Mouse (Mus musculus) forebrain, embryonic 10.5 days (tissue): Measurements from ENCODE around the gene Dcxr. TPM values are rescaled to one million over a fixed set of nuclear protein-coding genes. Genes with fewer than 3 reads are reported as not detected.
A peak's percentile ranks its signal among the peaks of the same experiment; 100 is the strongest.

Experiments used
- DNase-seq: peaks from one replicate; pipeline ENCODE4 v3.0.0-alpha.2; 2017; ENCODE audit warnings: low spot score; ENCODE audit errors: extremely low spot score
- H3K27ac ChIP-seq: fragments of 300-500 bp; sonication (generic); 2 replicates; pipeline ENCODE4 v1.5.1; 2016; ENCODE audit warnings: mild to moderate bottlenecking
- H3K27me3 ChIP-seq: fragments of 300-500 bp; sonication (generic); 2 replicates; pipeline ENCODE4 v1.6.1; 2016; ENCODE audit warnings: mild to moderate bottlenecking; ENCODE audit not compliant: poor library complexity, severe bottlenecking
- H3K36me3 ChIP-seq: fragments of 300-500 bp; sonication (generic); replicated peaks from 2 replicates; pipeline ENCODE4 v1.6.1; 2016; ENCODE audit warnings: mild to moderate bottlenecking, moderate library complexity
- H3K4me1 ChIP-seq: fragments of 300-500 bp; sonication (generic); 2 replicates; pipeline ENCODE4 v1.6.1; 2016
- H3K4me3 ChIP-seq: fragments of 300-500 bp; sonication (generic); 2 replicates; pipeline ENCODE4 v1.5.1; 2016; ENCODE audit warnings: mild to moderate bottlenecking, moderate library complexity
- H3K9me3 ChIP-seq: fragments of 300-500 bp; sonication (generic); 2 replicates; pipeline ENCODE4 v1.6.1; 2016; ENCODE audit warnings: mild to moderate bottlenecking, moderate library complexity
- WGBS: fragments of 180-500 bp; shearing (Covaris S2); methylation state at CpG from one replicate; pipeline ENCODE4 v1.1.7; 2016; 5-methylcytosine and 5-hydroxymethylcytosine counted together
- polyA plus RNA-seq: library from polyadenylated mRNA; unstranded; fragments of >200 nt; fragmentation: Nextera tagmentation; extraction: Ambion mirVana; gene quantifications from 2 replicates; pipeline ENCODE4 v1.2.1, GENCODE M21; 2016

Gene Dcxr
- polyA plus RNA-seq, 1 experiment from 2014 or later = 14.8 TPM

DNA sequence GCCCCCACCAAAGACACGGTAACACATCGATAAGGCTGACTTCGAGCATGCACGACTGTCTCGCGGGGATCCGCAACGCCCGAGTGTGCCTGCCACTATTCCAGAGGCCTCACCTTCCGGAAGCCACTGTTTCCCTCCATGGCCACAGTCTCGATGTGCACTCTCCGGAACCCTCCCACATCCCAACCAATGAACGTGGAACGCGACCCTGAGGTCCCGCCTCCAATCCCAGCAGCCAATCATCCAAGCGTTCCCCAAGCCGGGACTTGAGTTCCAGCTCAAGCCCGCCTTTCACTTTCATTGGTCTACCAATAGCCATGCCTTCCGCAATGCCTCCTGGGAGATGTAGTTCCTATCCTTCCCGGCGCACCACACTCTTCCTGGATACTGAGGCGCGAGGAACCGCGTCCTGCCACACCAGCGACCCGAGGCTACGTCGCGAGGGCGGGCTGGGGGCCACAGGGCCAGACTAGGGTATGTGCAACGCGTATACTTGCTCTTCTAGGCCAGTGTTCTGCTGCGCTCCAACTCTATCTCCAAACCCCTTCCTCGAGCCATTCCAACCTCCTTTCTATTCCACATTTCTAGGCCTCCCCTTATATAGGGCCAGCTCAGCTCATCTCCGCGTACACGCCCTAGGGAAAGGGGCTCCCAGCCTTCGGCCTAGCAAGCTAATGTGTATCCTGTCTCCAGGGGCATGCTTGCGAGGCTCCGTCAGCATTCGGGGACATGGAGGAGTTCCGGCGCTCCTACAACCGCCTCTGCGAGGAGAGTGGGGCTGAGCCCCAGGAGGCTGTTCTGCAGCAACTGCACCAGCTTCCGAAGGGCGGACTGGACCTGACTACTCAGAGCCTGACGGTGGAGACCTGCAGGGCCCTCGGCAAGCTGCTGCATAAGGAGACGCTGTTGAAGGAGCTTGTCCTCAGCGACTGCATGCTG lies 13.2 kb downstream of the Dcxr start, which contains the start of the genes Cenpx and Lrrc45:
Gene Cenpx, minus strand, starts transcription at position 159 of the 939 bp plus-strand sequence.
Gene Lrrc45, plus strand, starts transcription at position 346 of the 939 bp plus-strand sequence.
- peak within 1 kb of the TSS; percentile 84 for H3K27ac ChIP-seq
- peak; percentile 98 for DNase-seq
- H3K9me3 ChIP-seq = no peaks in the 10 kb centered on the region
- 5% methylated on average over 53 of the region's 53 CpGs for WGBS
- peaks cover 46% of the 10 kb centered on the region for H3K4me1 ChIP-seq
- H3K27me3 ChIP-seq = peaks cover 2% of the 10 kb centered on the region; the same call in 1 of the 2 replicates
- H3K4me3 ChIP-seq = peak within 1 kb of the TSS; percentile 66
- H3K36me3 ChIP-seq = peaks cover 65% of the 10 kb centered on the region

DNA sequence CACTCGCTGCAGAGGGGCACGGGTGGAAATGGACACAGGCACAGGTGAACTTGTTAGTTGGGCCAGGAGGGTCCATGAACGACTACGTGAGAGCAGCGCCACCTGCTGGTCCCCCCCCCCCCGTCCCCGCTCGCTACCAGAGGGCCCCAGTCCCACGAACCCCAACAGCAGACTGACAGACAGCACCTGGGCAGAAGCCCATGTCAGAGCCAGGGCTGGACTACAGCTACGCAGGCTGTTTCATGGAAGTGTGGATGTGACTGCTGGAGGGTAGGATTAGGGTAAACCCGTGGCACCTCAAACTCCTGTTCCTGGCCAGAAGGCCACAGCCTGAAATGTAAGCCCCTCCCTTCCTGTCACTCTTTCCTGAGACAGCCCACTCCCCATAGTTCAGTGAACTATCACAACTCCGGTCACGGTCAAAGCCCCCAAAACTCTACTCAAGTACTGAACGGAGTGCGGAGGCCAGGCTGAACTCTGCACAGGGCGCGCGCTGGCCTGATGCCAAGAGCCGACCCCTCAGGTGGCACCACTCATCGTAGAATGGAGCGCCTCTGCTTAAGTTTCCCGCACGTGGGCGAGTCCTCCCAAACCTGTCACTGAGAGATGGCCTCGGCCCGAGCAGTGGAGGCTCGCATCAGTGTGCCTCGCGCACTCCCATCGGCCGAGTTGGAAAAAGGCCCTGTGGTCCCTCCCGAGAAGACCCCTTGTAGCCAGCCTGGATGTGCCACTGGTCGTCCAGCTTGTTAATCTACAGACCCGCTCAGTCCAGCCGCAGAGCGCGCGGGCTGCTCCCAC lies 14.1 kb downstream of the Dcxr start:
- Histone ChIP-seq H3K27ac (peak overlapping the region; percentile 84), H3K27me3 (peaks cover 10% of the 10 kb centered on the region), H3K4me3 (peak overlapping the region; percentile 66), H3K4me1 (peaks cover 55% of the 10 kb centered on the region), H3K9me3 (no peaks in the 10 kb centered on the region), H3K36me3 (peaks cover 61% of the 10 kb centered on the region)
- 1% methylated on average over 38 of the region's 38 CpGs for WGBS
- DNase-seq = peak; percentile 74

DNA sequence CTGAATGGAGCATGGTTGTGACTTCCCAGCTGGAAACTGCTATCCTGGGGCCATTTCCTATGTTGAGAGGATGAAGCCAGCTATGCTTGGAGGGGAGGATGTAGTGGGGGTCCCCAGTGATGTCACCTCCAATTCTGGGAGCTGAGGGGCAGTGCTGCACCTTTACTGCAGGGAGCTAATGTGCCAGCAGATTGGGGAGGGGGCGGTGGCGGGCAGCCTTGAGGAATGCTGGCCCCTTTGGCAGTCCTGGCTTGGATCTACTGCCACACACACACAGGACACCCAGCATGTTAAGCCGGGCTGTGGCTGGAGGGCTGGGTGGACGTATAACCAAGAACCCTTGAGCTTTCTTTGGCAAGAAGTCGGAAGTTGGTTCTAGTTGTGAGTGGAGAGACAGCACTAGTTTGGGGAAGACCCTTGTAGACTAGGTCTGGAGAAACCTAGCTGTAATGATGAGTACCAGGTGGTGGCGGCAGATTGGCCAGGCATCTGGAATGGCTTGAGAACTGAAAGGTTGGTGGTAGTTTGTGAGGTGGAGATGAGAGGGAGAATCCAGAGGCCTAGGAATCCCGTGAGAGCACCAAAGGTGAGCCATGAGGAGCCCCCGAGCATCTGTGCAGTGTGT lies 15.0 kb downstream of the Dcxr start:
- DNase-seq = no peak
- 64% methylated on average over 8 of the region's 8 CpGs for WGBS
- Histone ChIP-seq H3K36me3 (peaks cover 53% of the 10 kb centered on the region), H3K4me1 (peaks cover 64% of the 10 kb centered on the region), H3K9me3 (no peaks in the 10 kb centered on the region), H3K4me3 (peak overlapping the region; percentile 66), H3K27ac (no peak overlapping the region), H3K27me3 (peaks cover 13% of the 10 kb centered on the region)

DNA sequence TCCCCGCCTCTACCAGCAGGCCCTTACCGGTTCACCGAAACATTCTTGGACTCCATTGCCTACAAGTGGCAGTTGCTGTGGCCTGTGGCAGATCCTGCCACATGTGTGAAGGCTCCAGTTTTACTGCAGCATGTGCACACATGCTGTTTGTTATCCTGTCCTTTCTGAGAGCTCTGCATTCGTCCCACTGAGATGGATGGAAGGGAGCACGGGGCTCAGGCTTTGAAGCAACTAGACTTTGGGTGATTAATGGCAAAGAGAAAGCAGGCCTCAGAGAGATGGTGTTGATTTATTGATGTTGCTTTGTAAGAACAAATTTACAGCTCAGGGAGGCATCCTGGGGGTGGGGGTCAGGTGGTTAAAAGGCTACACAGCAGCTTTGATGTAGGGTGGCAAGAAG lies 16.4 kb downstream of the Dcxr start:
- H3K4me1 ChIP-seq = peaks cover 76% of the 10 kb centered on the region
- no peak overlapping the region for H3K4me3 ChIP-seq
- H3K27me3 ChIP-seq = peaks cover 23% of the 10 kb centered on the region
- no peak for DNase-seq
- no peak overlapping the region for H3K27ac ChIP-seq
- WGBS = 89% methylated on average over 5 of the region's 5 CpGs
- H3K9me3 ChIP-seq = no peaks in the 10 kb centered on the region
- peaks cover 40% of the 10 kb centered on the region for H3K36me3 ChIP-seq

DNA sequence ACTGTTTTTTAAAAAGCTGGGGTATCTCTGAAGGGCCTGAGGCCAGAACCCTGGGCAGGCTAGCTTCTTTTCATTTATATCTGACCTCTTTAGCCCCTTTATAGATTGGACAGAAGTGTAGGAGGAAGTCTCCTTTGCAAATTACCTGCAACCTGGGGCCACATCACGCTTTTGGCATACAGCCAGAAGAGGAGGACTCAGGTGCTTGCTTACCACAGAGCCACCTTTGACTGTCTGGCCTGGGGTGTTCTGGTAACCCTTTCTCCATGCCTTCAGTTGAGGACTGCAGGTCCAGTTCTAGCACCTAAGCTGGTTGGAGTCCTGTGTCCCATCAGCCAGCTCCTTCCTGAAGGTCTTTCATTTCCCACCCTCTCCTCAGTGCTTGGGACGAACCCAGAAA lies 17.5 kb downstream of the Dcxr start:
- DNase-seq = no peak
- Histone ChIP-seq H3K9me3 (no peaks in the 10 kb centered on the region), H3K4me3 (no peak overlapping the region), H3K36me3 (peaks cover 36% of the 10 kb centered on the region), H3K27ac (no peak overlapping the region), H3K4me1 (peaks cover 76% of the 10 kb centered on the region), H3K27me3 (peaks cover 32% of the 10 kb centered on the region)
- WGBS = 88% methylated on average over 2 of the region's 2 CpGs

DNA sequence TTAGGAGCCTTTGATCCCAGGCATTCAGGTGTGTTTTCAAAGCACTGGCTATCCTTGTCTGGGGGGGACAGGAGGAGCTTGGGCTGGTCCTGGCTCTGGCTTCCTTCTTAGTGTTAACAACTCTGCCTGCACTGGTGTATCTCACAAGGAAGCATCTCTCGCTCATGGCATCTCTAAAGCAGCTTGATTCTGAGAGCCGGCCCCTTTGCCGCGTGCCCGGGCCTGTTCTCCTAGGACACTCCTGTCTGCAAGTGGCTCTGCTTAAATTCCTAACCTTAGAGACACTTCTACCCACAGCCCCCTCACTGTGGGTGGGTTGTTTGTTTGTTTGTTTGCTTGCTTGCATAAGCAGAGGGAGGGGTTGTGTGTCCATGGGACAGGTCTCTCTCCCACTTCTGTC lies 19.1 kb downstream of the Dcxr start:
- DNase-seq = no peak
- peak overlapping the region; percentile 86 for H3K27ac ChIP-seq
- peak overlapping the region; percentile 36 for H3K4me3 ChIP-seq
- WGBS = 38% methylated on average over 5 of the region's 5 CpGs
- H3K36me3 ChIP-seq = peaks cover 50% of the 10 kb centered on the region
- H3K27me3 ChIP-seq = peaks cover 32% of the 10 kb centered on the region
- H3K9me3 ChIP-seq = no peaks in the 10 kb centered on the region
- peaks cover 78% of the 10 kb centered on the region for H3K4me1 ChIP-seq

DNA sequence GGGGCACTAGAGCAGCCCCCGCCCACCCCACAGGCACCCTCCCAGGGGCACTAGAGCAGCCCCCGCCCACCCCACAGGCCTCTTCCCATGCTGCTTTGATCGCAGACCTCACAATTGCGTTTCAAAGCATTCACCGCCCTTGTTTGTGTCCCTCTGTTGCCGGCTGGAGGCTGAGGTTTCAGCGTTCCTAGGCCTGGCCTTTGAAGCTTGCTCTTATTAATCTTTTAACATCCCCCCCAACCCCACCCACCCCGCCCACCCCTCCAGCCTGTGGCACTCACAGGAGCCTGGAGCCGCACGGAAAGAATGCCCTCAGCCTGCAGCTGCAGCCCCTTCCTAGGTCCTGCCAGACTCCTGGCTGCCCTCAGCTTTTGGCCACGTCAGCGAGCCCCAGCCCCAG lies 19.9 kb downstream of the Dcxr start:
- H3K9me3 ChIP-seq = no peaks in the 10 kb centered on the region
- peak; percentile 43 for DNase-seq
- H3K27ac ChIP-seq = peak overlapping the region; percentile 86
- peaks cover 70% of the 10 kb centered on the region for H3K4me1 ChIP-seq
- H3K4me3 ChIP-seq = peak overlapping the region; percentile 36
- 3% methylated on average over 12 of the region's 12 CpGs for WGBS
- peaks cover 56% of the 10 kb centered on the region for H3K36me3 ChIP-seq
- H3K27me3 ChIP-seq = peaks cover 32% of the 10 kb centered on the region

DNA sequence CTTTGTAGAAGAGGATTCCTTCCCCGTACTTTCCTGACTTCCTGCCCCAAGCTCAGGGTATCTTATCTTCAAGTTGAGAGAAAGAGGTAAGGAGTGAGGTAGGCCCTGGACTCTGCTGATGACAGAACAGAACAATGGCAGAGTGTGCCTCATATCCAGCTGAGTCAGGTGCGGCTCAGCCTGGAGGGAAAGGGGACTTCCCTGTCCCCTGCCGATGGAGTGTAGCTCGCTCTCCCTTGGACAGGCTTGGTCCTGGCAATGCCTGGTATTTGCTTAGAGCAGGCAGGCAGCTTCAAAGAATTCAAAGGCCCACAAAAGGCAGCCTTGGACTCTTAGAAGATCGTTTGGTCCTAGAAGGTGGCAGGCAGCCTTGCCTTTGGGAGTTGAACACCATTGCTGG lies 21.0 kb downstream of the Dcxr start:
- peaks cover 64% of the 10 kb centered on the region for H3K4me1 ChIP-seq
- no peak for DNase-seq
- no peaks in the 10 kb centered on the region for H3K9me3 ChIP-seq
- 0 out of 2 replicates have a peak overlapping the region, but pooled peaks have one; percentile 36 for H3K4me3 ChIP-seq
- peaks cover 64% of the 10 kb centered on the region for H3K36me3 ChIP-seq
- H3K27ac ChIP-seq = peak overlapping the region; percentile 86
- WGBS = 66% methylated on average over 5 of the region's 5 CpGs
- peaks cover 32% of the 10 kb centered on the region for H3K27me3 ChIP-seq

DNA sequence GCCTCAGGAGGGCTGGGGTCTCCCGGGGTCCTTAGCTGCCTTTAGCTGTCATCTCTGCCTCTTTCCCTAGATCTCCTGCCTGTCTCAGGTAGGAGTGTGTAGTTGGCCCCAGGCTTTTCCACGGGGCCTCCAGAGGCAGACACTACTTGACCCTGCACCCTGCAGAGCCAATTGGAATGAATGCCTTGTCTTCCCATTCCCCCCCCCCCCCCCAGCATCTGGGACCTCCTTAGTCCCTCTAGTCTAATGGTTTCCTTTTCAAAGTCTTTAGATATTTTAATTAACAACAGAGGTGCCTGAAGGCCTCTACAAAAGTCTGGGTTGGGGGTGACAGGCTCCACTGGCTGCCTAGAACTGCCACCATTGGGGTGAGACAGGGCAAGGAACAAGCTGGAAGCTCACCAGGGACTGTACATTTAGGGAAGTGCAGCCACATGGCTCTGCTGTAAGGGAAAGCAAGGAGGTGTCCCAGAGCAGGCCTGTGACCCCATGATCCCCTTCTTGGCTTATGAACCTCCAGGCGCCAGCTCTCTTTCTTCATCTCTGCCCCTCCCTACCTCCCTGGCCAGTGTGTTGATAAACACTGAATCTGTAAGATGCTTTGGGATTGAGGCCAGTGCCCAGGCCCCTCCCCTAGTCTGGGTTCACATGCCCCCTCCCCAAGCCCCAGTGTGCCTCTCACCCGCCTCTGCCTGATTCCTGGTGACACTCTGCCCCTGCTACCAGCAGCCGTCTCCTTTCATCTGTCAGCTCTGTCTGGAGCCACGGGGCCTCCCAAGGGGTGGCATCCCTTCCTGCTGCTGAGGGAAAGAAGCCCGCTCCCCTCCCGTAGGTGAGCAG lies 22.4 kb downstream of the Dcxr start:
- WGBS = 20% methylated on average over 8 of the region's 8 CpGs
- DNase-seq = no peak
- Histone ChIP-seq H3K9me3 (no peaks in the 10 kb centered on the region), H3K36me3 (peaks cover 64% of the 10 kb centered on the region), H3K4me3 (peak overlapping the region; percentile 21; the same call in 1 of the 2 replicates), H3K27ac (peak overlapping the region; percentile 86), H3K27me3 (peaks cover 32% of the 10 kb centered on the region), H3K4me1 (peaks cover 64% of the 10 kb centered on the region)

DNA sequence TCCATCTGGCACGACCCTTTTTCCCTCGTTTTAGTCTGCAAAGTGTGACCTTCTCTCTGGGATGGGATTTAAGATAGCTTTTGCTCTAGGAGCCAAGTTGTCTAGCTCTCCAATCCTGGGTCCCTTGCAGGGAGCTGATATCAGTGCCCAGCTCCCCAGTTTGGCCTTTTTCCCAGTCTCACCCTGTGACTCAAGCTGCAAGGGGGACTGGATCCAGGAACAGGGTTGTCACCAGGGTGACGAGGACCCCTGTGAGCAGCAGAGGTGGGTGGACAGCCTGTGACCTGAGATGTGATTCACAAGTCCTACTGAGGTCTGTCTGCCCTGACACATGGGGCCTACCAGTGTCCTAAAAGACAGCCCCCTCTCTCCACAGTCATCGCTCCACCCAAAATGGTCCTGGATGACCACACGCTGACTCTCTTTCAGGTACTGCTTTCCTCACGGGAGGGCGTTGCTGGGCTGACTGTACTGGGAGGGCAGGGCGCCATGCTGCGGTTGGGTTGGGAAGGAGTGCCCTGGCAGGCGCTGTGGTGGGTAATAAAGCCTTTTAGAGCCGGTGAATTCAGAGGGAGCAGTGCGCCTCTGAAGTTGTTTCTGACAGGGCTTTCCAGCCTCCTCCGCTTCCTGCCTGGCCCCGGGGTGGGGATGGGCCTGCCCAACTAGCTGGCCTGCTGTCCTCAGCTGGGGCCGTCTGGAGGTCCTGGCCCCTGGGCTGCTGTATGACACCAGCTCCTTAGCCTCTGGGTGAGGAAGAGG lies 23.2 kb downstream of the Dcxr start:
- DNase-seq = no peak
- peaks cover 30% of the 10 kb centered on the region for H3K27me3 ChIP-seq
- peaks cover 58% of the 10 kb centered on the region for H3K4me1 ChIP-seq
- H3K9me3 ChIP-seq = no peaks in the 10 kb centered on the region
- H3K36me3 ChIP-seq = peaks cover 64% of the 10 kb centered on the region
- 41% methylated on average over 15 of the region's 15 CpGs for WGBS
- H3K27ac ChIP-seq = peak overlapping the region; percentile 86
- H3K4me3 ChIP-seq = peak overlapping the region; percentile 21; the same call in 1 of the 2 replicates

DNA sequence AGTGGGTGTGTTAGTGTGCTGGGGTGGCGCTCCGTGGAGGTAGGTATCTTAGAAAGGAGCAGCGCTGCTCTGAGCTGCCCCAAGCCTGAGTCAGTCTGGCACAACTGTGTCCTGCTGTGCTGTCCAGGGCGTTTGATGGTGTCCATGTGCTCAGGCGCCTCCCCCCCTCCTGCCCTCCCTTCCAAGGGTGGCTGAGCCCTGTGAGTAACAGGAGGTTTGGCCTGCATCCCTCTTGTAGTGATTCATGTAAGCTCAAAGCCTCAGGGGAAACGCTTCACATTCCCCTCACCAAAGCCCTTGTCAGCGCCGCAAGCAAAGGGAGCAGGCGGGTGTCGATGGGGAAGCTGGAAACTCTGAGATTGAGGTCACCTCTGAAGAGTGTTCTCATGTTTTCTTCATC lies 29.3 kb downstream of the Dcxr start:
- H3K4me3 ChIP-seq = no peak overlapping the region
- H3K27me3 ChIP-seq = no peaks in the 10 kb centered on the region
- peaks cover 6% of the 10 kb centered on the region; the same call in 1 of the 2 replicates for H3K9me3 ChIP-seq
- DNase-seq = no peak
- 72% methylated on average over 10 of the region's 10 CpGs for WGBS
- peaks cover 32% of the 10 kb centered on the region for H3K4me1 ChIP-seq
- H3K36me3 ChIP-seq = peaks cover 95% of the 10 kb centered on the region
- 0 out of 2 replicates have a peak overlapping the region, but pooled peaks have one; percentile 13 for H3K27ac ChIP-seq
